Mouse (Mus musculus): Measurements from ENCODE around the gene Gpr137b.
"Not testable (repeated sequence)": the region's sequence is repeated elsewhere in the genome, so short reads cannot be mapped to it uniquely, and the experiment has no call there.

Gene Gpr137b

DNA sequence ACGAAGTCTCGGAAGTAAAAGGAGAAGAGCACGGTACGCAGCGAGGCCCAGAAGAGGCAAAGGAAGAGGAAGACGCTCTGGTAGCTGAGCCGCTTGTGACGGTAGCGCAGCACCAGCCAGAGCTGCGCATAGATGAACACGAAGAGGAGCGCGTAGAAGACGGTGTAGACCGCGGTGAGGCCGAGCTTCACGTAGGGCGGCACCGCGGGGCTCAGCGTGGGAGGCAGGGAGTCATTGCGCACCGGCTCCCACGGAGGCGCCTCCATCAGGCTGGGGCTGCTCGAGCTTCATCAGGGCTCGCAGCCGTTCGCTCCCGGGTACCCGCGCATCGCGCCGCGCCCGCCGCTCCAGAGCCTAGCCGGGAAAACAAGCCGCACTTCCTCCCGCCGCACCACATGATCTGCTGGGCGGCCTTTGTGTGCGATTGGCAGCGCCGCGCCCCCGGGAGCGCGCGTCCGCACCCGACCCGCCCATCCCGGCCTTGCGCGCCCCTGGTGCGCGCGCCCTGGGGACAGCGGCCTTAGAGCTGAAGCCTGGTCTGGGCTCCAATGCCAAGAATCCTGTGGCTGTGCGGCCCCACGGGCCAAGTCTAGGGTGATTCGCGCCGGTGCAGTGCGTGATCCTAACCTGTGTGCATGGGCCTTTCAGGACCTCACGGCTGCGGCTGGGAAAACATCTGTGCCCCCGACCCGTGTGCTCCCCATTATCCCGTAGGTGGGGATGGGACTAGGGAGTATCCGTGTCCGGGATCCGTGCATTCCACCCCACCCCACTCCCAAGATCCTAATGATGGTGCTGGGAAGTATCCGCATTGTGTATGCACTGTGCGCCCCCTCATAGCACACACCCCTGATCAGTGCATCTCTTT is at the start of gene Gpr137b:
Gpr137b (minus strand) TSS at position 787 of the 868 bp plus-strand sequence.
- peak; percentile 36 for DNase-seq (ENCODE audit: low spot score)

GRCm38 (mm10) chr13:13438112-13438953 is 44.5 kb upstream of the Gpr137b start:
- DNase-seq (ENCODE audit: low spot score) = not testable (repeated sequence)

- peak; percentile 26 for DNase-seq (ENCODE audit: low spot score)
Observed at GRCm38 (mm10) chr13:13437460-13438015, 43.7 kb upstream of the Gpr137b start, which contains the start of gene Nid1. Gene Nid1 (plus strand): TSS chr13:13437551.

DNA sequence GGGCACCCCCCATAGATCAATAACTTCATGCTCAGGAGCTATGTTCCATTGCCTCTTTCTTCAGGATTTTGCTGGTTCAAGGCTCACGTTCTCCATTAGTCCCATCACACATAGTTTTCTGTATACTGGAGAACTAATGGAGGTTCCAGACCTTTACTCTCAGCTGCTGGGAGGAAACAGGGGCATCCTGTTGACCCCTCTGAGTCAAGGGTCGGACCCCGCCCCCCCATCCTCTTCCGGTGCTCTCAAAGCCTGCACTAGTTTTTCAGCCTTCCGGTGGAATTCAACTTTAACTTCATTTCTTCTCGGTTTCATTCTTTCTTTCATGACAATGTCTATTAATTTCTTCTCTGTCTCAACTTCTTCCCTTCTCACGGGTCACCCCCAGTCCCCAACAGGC is 42.3 kb upstream of the Gpr137b start:
- DNase-seq (ENCODE audit: low spot score) = not testable (repeated sequence)

DNA sequence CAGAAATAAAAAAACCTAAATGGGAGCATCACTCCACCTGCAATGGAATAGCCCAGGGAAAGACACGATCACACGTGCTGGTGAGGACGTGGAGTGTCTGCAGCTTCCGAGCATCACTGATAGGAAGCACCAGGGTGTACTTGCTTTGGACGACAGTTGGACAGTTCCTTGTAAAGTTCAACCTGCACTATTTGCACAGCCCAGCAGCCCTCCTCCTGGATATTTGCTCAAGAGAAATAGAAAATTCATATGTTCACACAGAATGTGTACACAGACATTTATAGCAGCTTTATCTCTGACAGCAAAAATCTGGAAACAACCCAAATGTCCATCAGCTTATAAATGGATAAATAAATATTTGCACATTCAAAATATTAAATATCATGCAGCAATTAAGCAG is 29.5 kb upstream of the Gpr137b start:
- not testable (repeated sequence) for DNase-seq (ENCODE audit: low spot score)

DNA sequence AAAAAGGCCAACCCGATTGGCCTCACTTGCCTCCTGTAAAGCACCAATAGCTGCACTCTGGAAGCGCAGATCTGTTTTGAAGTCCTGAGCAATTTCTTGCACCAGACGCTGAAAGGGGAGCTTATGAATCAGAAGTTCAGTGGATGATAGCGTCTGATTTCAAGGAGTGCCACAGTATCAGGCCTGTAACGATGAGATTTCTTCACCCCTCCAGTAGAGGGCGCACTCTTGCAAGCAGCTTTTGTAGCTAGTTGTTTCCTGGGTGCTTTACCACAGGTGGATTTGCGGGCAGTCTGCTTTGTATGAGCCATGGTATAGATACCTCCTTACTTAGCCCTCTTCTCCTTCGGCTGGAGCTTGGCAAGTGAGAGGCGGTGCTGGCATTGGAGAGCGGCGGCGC is 25.0 kb upstream of the Gpr137b start:
- DNase-seq (ENCODE audit: low spot score) = not testable (repeated sequence)

DNA sequence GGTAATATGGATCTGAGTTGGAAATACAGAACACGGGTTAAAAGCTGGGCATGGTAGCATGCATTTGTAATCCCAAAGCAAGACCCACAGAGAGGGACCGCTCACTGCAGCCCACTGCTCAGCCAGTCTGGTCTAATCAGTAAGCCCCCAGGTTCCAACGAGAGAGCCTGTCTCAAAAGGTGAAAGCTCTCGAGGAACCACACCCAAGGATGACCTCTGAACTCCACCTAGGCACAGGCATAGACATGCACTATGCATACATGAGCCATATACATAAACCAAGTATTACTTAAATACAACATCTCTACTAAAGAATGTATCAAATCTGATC is 22.2 kb upstream of the Gpr137b start:
- not testable (repeated sequence) for DNase-seq (ENCODE audit: low spot score)

GRCm38 (mm10) chr13:13415120-13416006 is 21.5 kb upstream of the Gpr137b start:
- not testable (repeated sequence) for DNase-seq (ENCODE audit: low spot score)

GRCm38 (mm10) chr13:13414206-13414605 is 20.4 kb upstream of the Gpr137b start:
- DNase-seq (ENCODE audit: low spot score) = no peak

- DNase-seq (ENCODE audit: low spot score) = not testable (repeated sequence)
Observed at GRCm38 (mm10) chr13:13405511-13405910, 11.7 kb upstream of the Gpr137b start.

- DNase-seq (ENCODE audit: low spot score) = not testable (repeated sequence)
Observed at GRCm38 (mm10) chr13:13404517-13405155, 10.8 kb upstream of the Gpr137b start.

DNA sequence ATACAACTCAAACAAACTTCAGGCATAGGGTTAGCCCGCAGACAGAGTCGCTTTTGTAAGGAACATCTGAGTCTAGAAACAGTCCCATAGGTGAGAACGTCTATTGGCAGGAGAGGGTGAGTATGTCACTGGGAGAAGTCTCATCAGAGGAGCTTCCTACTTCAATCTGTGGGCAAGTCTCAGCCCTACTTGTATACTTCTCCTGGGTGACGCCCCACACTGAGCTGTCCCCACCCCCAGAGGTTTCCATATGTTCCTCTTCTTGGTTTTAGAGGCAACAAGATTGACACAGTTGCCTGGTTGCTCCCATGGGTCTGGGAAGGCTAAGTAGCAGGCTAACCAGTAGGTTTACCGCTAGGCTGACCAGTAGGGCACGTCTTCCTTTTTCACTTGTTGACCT is 10.0 kb upstream of the Gpr137b start:
- not testable (repeated sequence) for DNase-seq (ENCODE audit: low spot score)

GRCm38 (mm10) chr13:13403366-13403765 is 9.6 kb upstream of the Gpr137b start:
- DNase-seq (ENCODE audit: low spot score) = not testable (repeated sequence)

- not testable (repeated sequence) for DNase-seq (ENCODE audit: low spot score)
Observed at GRCm38 (mm10) chr13:13402818-13403217, 9.0 kb upstream of the Gpr137b start.

DNA sequence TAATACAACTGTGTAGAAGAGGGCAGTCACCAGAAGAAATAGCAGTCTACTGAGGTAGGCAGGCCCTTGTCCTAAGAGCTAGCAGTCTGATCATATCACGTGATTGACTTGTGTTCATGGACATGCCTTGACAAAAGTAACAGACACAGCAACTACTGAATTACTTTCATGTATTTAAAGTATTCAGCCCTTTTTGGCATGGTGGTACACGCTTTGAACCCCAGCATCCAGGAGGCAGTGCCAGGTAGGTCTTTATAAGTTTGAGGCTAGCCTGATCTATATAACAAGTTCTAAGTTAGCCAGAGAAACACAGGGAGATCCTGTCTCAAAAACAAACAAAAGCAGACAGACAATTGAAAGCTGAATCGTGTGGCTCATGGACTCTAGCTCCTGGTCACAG is 7.0 kb upstream of the Gpr137b start:
- not testable (repeated sequence) for DNase-seq (ENCODE audit: low spot score)

GRCm38 (mm10) chr13:13394096-13394395 is 232 bp upstream of the Gpr137b start:
- not testable (repeated sequence) for DNase-seq (ENCODE audit: low spot score)

- not testable (repeated sequence) for DNase-seq (ENCODE audit: low spot score)
Observed at GRCm38 (mm10) chr13:13378168-13378859, 15.5 kb downstream of the Gpr137b start.

- no peak for DNase-seq (ENCODE audit: low spot score)
Observed at GRCm38 (mm10) chr13:13377180-13377579, 16.6 kb downstream of the Gpr137b start.

DNA sequence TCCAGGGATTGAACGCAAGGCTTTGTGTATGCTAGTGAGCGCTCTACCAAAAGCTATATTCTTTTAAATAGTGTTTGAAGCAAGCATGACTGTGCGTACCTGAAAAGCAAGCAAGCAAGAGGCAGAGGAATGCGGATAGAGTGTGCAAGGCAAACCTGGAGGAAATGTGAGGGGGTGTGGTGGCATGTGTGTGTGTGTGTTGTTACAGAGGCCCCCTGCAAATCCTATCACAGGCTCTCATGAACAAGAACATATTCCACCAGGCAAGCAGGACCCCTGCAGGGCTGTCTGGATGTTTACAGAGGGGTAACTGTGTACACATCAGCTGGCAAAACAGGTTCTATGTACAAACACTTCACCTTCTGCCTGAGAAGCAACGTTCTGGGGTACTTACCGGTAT is 19.8 kb downstream of the Gpr137b start:
- not testable (repeated sequence) for DNase-seq (ENCODE audit: low spot score)

DNA sequence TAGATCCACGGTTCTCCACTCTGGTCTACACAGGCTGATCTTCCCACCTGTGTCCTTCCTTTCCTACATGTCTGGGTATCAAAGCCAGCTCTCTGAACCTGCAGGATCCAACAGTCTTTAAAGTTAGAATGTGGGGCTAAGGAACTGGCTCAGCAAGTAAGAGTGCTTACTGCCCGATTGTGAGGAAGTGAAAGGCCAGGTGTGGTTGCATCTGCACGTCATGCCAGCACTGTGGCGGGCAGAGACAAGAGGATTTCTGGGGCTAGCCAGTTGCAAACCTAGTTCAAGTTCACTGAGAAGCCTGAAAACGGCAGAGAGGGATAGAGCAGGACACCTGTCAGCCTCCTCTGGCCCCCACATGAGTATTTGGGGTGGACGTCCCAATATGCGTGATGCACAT is 22.4 kb downstream of the Gpr137b start:
- not testable (repeated sequence) for DNase-seq (ENCODE audit: low spot score)

Measured in ovary, adult 18-20 months (tissue).